Mouse (Mus musculus) forebrain, postnatal 0 days (tissue): ENCODE data around the gene Atp1b2. TPM values are rescaled to one million over a fixed set of nuclear protein-coding genes. Genes with fewer than 3 reads are reported as not detected.

Source experiments
- ATAC-seq: fragments of 200-750 bp; cut with Nextera tagmentation; 2 replicates; pipeline ENCODE4 v1.8.0; 2017; ENCODE audit warnings: mild to moderate bottlenecking, moderate library complexity
- DNase-seq: peaks from one replicate; pipeline ENCODE4 v3.0.0-alpha.2; 2015
- H3K27ac ChIP-seq: fragments of 300-500 bp; sonication (generic); 2 replicates; pipeline ENCODE4 v1.5.1; 2014; ENCODE audit warnings: low read depth, mild to moderate bottlenecking, antibody characterized with exemption, low read length, moderate library complexity, mixed read lengths
- H3K27me3 ChIP-seq: fragments of 300-500 bp; sonication (generic); 2 replicates; pipeline ENCODE4 v1.6.1; 2014; ENCODE audit warnings: mild to moderate bottlenecking, low read length, mixed read lengths; ENCODE audit not compliant: insufficient read depth
- H3K36me3 ChIP-seq: fragments of 300-500 bp; sonication (generic); 2 replicates; pipeline ENCODE4 v1.6.1; 2014; ENCODE audit warnings: mild to moderate bottlenecking, moderate library complexity; ENCODE audit not compliant: insufficient read depth
- H3K4me1 ChIP-seq: fragments of 300-500 bp; sonication (generic); 2 replicates; pipeline ENCODE4 v1.6.1; 2014; ENCODE audit warnings: antibody characterized with exemption; ENCODE audit not compliant: insufficient read depth
- H3K4me2 ChIP-seq: fragments of 300-500 bp; sonication (generic); 2 replicates; pipeline ENCODE4 v1.6.1; 2014; ENCODE audit warnings: low read depth, mild to moderate bottlenecking, moderate library complexity
- H3K4me3 ChIP-seq: fragments of 300-500 bp; sonication (generic); 2 replicates; pipeline ENCODE4 v1.5.1; 2014; ENCODE audit warnings: low read depth, low read length, mixed read lengths
- H3K9ac ChIP-seq: fragments of 300-500 bp; sonication (generic); 2 replicates; pipeline ENCODE4 v1.6.1; 2014; ENCODE audit warnings: mild to moderate bottlenecking
- H3K9me3 ChIP-seq: fragments of 300-500 bp; sonication (generic); 2 replicates; pipeline ENCODE4 v1.6.1; 2016; ENCODE audit warnings: low read length
- CTCF ChIP-seq: sonication (generic); IDR thresholded peaks from 2 replicates; pipeline ENCODE4 v1.5.1; 2016; ENCODE audit warnings: antibody characterized with exemption, control low read depth, low read depth
- WGBS: fragments of 180-500 bp; shearing (Covaris S2); extraction: QIAGEN DNeasy Blood & Tissue Kit; methylation state at CpG from one replicate; pipeline ENCODE4 v1.1.7; 2014; 5-methylcytosine and 5-hydroxymethylcytosine counted together
- microRNA counts: library from miRNA; unstranded; fragments of <30 nt; microRNA quantifications from one replicate; lab custom pipeline; 2015
- microRNA-seq, 2 experiments: library from miRNA; unstranded; fragments of <30 nt; microRNA quantifications; one replicate each; pipeline ENCODE4; 2016
- polyA plus RNA-seq: library from polyadenylated mRNA; unstranded; fragments of >200 nt; fragmentation: Nextera tagmentation; extraction: Ambion mirVana; gene quantifications from 2 replicates; pipeline ENCODE4 v1.2.1, GENCODE M21; 2015
- total RNA-seq: library from RNA; depleted of rRNA; stranded (reverse); fragments of >200 nt; gene quantifications from 2 replicates; pipeline ENCODE4 v1.2.3, GENCODE M21; 2014; rRNA removed

Gene Atp1b2
- total and polyA plus RNA-seq, 2 experiments from 2014 or later: 74.0 to 106 TPM

DNA sequence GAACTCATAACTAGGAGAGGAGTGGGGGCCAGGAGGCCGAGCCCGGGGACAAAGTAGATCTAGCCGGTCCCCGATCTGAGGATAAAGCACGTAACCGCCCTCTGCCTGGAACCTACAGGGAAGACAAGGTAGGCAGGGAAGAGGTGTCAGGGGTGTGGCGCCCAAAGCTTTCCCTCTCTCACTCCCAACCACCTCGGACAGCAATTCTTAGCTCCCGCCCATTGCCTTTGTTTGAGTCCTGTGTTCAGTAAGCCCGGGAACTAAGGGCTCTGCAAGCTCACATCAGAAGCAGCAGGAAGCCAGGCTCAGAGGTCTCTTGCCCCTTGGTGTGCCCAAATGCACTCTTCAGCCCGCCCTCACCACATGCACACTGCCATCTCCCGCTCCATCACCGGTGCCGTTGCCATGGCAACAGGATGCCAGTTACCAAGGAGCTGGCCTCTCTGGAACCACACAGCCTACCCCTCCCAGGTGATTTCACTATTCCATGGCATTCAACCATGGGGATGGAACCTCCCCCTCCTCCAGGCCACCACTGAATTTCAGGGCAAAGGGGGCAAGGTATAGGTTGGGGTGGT, 48.3 kb downstream of the Atp1b2 start:
- Histone ChIP-seq H3K4me2 (peak overlapping the region; percentile 91), H3K36me3 (peaks cover 28% of the 10 kb centered on the region; the same call in 1 of the 2 replicates), H3K27ac (0 out of 2 replicates have a peak overlapping the region, but pooled peaks have one; percentile 45), H3K27me3 (no peaks in the 10 kb centered on the region), H3K9me3 (no peaks in the 10 kb centered on the region), H3K4me1 (peaks cover 44% of the 10 kb centered on the region), H3K4me3 (peak overlapping the region; percentile 80), H3K9ac (peak overlapping the region; percentile 96)
- DNase-seq (peak; percentile 86), ATAC-seq (peak; percentile 17; the same call in 1 of the 2 replicates)
- 17% methylated on average over 14 of the region's 14 CpGs for WGBS
- no peak for TF ChIP-seq CTCF

DNA sequence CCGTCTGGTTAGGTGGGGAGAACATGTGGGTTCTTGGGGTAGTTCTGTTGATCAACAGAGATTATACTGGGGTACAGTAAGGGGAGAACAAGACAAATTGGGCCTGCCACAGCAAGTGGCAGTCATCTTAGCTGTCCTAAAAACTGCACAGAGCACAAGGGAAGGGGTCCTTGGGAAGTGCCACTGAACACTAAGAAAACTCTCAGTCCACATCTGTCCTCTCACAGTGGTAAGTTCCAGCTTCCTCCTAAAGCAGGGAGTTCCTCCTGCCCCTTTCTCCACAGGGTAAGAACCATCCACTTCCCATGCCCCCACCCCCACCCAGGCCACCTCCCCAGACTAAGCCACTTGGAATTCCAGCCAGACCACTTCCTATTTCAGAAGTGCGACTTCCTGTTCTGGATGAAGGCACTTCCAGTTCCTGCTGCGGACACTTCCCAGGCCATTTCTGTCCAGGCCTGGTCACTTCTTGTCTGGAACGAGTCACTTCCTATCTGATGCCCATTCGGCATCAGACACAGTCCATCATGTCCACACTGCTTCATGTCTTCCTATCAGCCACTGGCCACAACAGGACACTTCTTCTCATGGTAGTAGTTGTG, 51.1 kb downstream of the Atp1b2 start:
- no peak overlapping the region for H3K4me3 ChIP-seq
- no peak for ATAC-seq
- DNase-seq: no peak
- H3K27ac ChIP-seq: peak overlapping the region; percentile 35; the same call in 1 of the 2 replicates
- H3K9me3 ChIP-seq: no peaks in the 10 kb centered on the region
- no peak overlapping the region for H3K4me2 ChIP-seq
- H3K27me3 ChIP-seq: no peaks in the 10 kb centered on the region
- TF ChIP-seq CTCF: no peak
- peaks cover 22% of the 10 kb centered on the region; the same call in 1 of the 2 replicates for H3K36me3 ChIP-seq
- peaks cover 42% of the 10 kb centered on the region for H3K4me1 ChIP-seq
- no peak overlapping the region for H3K9ac ChIP-seq
- WGBS: 81% methylated on average over 5 of the region's 5 CpGs

DNA sequence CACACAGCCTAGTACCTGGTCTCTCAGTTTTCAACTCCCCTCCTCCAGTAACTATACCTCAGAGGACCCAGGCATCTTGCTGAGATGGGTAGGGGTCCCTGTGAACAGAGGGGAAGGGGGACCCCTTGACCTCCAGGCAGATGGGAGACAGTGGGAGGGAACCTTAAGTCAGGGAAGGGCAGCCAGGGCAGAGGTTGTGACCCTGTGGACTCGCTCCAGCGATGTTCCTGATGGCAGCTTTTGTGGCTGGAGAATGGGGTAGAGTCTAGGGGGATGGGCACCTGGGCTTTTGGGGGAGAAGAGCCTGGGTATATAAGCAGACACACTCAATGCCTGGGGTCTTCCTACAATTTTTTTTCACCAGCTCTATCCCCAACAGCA, 52.4 kb downstream of the Atp1b2 start:
- Histone ChIP-seq H3K36me3 (peaks cover 22% of the 10 kb centered on the region; the same call in 1 of the 2 replicates), H3K4me2 (peak overlapping the region; percentile 44), H3K4me3 (no peak overlapping the region), H3K9ac (peak overlapping the region; percentile 29; the same call in 1 of the 2 replicates), H3K4me1 (peaks cover 47% of the 10 kb centered on the region), H3K27me3 (no peaks in the 10 kb centered on the region), H3K9me3 (no peaks in the 10 kb centered on the region), H3K27ac (peak overlapping the region; percentile 87)
- no peak for DNase-seq
- no peak for TF ChIP-seq CTCF
- no peak for ATAC-seq
- 14% methylated on average over 2 of the region's 2 CpGs for WGBS

DNA sequence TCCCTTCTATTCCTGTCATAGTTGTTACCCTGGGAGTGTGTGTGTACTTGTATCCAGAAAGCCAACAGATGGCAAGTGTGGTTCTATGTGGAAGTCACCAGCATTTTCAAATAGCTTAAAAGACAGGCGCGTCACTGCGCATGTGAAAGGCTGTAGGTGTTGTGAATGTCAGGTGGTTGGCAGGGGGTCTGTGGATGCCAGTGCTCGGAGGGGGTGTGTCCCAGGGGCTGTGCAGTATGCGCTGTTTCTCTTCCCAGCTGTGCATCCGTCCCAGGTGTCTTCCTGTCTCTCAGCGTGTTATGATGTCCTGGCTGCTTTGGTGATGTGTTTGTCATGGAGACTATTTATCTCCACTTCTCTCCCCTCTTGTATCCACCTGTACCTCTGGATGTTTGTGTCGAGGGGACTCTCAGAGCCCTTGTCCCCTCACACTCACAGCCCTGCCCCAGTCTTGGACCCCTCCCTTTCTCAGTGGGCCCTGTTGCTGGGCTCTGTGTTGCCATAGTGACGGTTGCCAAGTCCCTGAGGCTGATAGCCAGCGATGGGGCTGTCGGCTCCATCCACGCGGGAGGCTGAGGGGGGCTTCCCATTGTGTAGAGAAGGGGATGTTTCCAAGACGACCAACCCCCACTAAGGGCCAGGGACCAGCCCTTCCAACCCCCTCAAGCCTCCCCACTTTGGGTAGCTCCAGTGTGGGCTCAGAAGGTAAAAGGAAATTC, 53.0 kb downstream of the Atp1b2 start:
- ATAC-seq (peak; percentile 87), DNase-seq (peak; percentile 92)
- H3K4me1 ChIP-seq: peaks cover 47% of the 10 kb centered on the region
- peak overlapping the region; percentile 29; the same call in 1 of the 2 replicates for H3K9ac ChIP-seq
- peak overlapping the region; percentile 87 for H3K27ac ChIP-seq
- H3K36me3 ChIP-seq: peaks cover 22% of the 10 kb centered on the region; the same call in 1 of the 2 replicates
- no peaks in the 10 kb centered on the region for H3K9me3 ChIP-seq
- TF ChIP-seq CTCF: no peak
- no peak overlapping the region; the same call in 1 of the 2 replicates for H3K4me3 ChIP-seq
- H3K4me2 ChIP-seq: peak overlapping the region; percentile 44
- 7% methylated on average over 14 of the region's 14 CpGs for WGBS
- no peaks in the 10 kb centered on the region for H3K27me3 ChIP-seq

DNA sequence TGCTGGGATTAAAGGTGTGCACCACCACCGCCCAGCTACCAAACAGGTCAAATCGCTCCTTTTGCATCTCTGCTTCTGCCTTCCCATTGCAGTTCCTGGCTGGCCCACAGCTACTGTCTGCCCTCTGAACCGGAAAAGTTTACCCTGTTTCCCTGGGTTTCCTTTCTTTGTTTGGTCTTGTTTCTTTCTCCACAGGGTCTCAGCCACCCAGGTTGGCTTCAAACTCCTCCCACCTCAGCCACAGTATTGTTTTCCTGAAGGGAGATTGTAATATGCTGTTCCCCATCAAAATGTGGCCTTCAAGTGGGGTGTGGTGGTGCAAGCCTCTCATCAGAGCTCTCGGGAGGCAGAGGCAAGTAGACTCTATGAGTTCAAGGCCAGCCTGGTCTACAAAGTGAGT, 54.4 kb downstream of the Atp1b2 start:
- DNase-seq: no peak
- H3K36me3 ChIP-seq: peaks cover 18% of the 10 kb centered on the region; the same call in 1 of the 2 replicates
- H3K9me3 ChIP-seq: no peaks in the 10 kb centered on the region
- H3K27me3 ChIP-seq: no peaks in the 10 kb centered on the region
- no peak overlapping the region for H3K27ac ChIP-seq
- no peak for ATAC-seq
- TF ChIP-seq CTCF: no peak
- H3K9ac ChIP-seq: no peak overlapping the region
- H3K4me3 ChIP-seq: no peak overlapping the region
- peaks cover 48% of the 10 kb centered on the region for H3K4me1 ChIP-seq
- H3K4me2 ChIP-seq: no peak overlapping the region
- WGBS: 62% methylated on average over 4 of the region's 4 CpGs

MicroRNAs encoded within 50 kb of the gene (microRNA counts, 519-probe panel; counts per million panel counts)
- 2,341 counts per million, percentile 19 among the panel's probes with 10 or more counts for microRNA mmu-miR-467f (lab: Ali Mortazavi, UCI)

Small RNA genes lying within 50 kb of the gene (microRNA-seq; reads per million reads assigned to microRNA genes)
- gene Mir467f: 0 reads per million in 2 experiments

Other genes with a start within 250 kb of the Atp1b2 start
Only the 30 nearest of the 32 such genes appear.
- 47.7 and 59.2 TPM in 2 replicates for gene Naa38, start 210.5 kb downstream of the Atp1b2 start, total RNA-seq
- 125 and 141 TPM in 2 replicates for gene Naa38, start 210.5 kb downstream of the Atp1b2 start, polyA plus RNA-seq
- gene Cyb5d1, start 210.3 kb downstream of the Atp1b2 start, total RNA-seq: 21.1 and 28.9 TPM in 2 replicates
- gene Cyb5d1, start 210.3 kb downstream of the Atp1b2 start, polyA plus RNA-seq: 17.0 and 24.2 TPM in 2 replicates
- gene Tmem88, start 207.7 kb downstream of the Atp1b2 start, total RNA-seq: 2.0 and 2.4 TPM in 2 replicates
- gene Tmem88, start 207.7 kb downstream of the Atp1b2 start, polyA plus RNA-seq: 6.8 and 7.7 TPM in 2 replicates
- 10.2 and 15.0 TPM in 2 replicates for gene Kdm6b, start 192.3 kb downstream of the Atp1b2 start, total RNA-seq
- 18.1 and 30.2 TPM in 2 replicates for gene Kdm6b, start 192.3 kb downstream of the Atp1b2 start, polyA plus RNA-seq
- gene Dnah2, start 56.8 kb downstream of the Atp1b2 start, total RNA-seq: 9.5 and 12.3 TPM in 2 replicates
- gene Dnah2, start 56.8 kb downstream of the Atp1b2 start, polyA plus RNA-seq: 1.8 and 3.0 TPM in 2 replicates
- gene Efnb3, start 45.7 kb downstream of the Atp1b2 start, total RNA-seq: 137 and 184 TPM in 2 replicates
- 149 and 171 TPM in 2 replicates for gene Efnb3, start 45.7 kb downstream of the Atp1b2 start, polyA plus RNA-seq
- 10.5 and 13.1 TPM in 2 replicates for gene Wrap53, start 25.7 kb downstream of the Atp1b2 start, total RNA-seq
- 14.6 and 17.3 TPM in 2 replicates for gene Wrap53, start 25.7 kb downstream of the Atp1b2 start, polyA plus RNA-seq
- 40.1 and 43.1 TPM in 2 replicates for gene Trp53, start 25.6 kb downstream of the Atp1b2 start, total RNA-seq
- gene Trp53, start 25.6 kb downstream of the Atp1b2 start, polyA plus RNA-seq: 52.4 and 59.8 TPM in 2 replicates
- gene Shbg, start 12.0 kb upstream of the Atp1b2 start, total RNA-seq: not detected in 2 replicates
- not detected in 2 replicates for gene Shbg, start 12.0 kb upstream of the Atp1b2 start, polyA plus RNA-seq
- 8.6 and 18.9 TPM in 2 replicates for gene Sat2, start 16.1 kb upstream of the Atp1b2 start, total RNA-seq
- gene Sat2, start 16.1 kb upstream of the Atp1b2 start, polyA plus RNA-seq: 27.3 and 28.0 TPM in 2 replicates
- gene Fxr2, start 27.0 kb upstream of the Atp1b2 start, total RNA-seq: 83.9 and 94.5 TPM in 2 replicates
- 23.1 and 25.2 TPM in 2 replicates for gene Fxr2, start 27.0 kb upstream of the Atp1b2 start, polyA plus RNA-seq
- gene Sox15, start 49.4 kb upstream of the Atp1b2 start, total RNA-seq: not detected in 2 replicates
- gene Sox15, start 49.4 kb upstream of the Atp1b2 start, polyA plus RNA-seq: not detected in 2 replicates
- 158 and 214 TPM in 2 replicates for gene Mpdu1, start 56.7 kb upstream of the Atp1b2 start, total RNA-seq
- gene Mpdu1, start 56.7 kb upstream of the Atp1b2 start, polyA plus RNA-seq: 118 and 122 TPM in 2 replicates
- gene Cd68, start 60.2 kb upstream of the Atp1b2 start, total RNA-seq: 6.4 and 7.7 TPM in 2 replicates
- gene Cd68, start 60.2 kb upstream of the Atp1b2 start, polyA plus RNA-seq: 16.0 and 16.3 TPM in 2 replicates
- gene Eif4a1, start 66.5 kb upstream of the Atp1b2 start, total RNA-seq: 1,003 and 1,045 TPM in 2 replicates
- 614 and 772 TPM in 2 replicates for gene Eif4a1, start 66.5 kb upstream of the Atp1b2 start, polyA plus RNA-seq
- 79.2 and 82.4 TPM in 2 replicates for gene Senp3, start 76.1 kb upstream of the Atp1b2 start, total RNA-seq
- 60.6 and 77.6 TPM in 2 replicates for gene Senp3, start 76.1 kb upstream of the Atp1b2 start, polyA plus RNA-seq
- gene Tnfsf13, start 79.8 kb upstream of the Atp1b2 start, total RNA-seq: 1.3 TPM in 1 of 2 replicates, not detected in the other
- 0.48 and 0.61 TPM in 2 replicates for gene Tnfsf13, start 79.8 kb upstream of the Atp1b2 start, polyA plus RNA-seq
- 3.3 and 6.7 TPM in 2 replicates for gene Tnfsf12, start 89.9 kb upstream of the Atp1b2 start, total RNA-seq
- 4.3 and 7.4 TPM in 2 replicates for gene Tnfsf12, start 89.9 kb upstream of the Atp1b2 start, polyA plus RNA-seq
- 0.95 and 4.4 TPM in 2 replicates for gene Tnfsfm13, start 90.2 kb upstream of the Atp1b2 start, total RNA-seq
- 1.4 and 2.1 TPM in 2 replicates for gene Tnfsfm13, start 90.2 kb upstream of the Atp1b2 start, polyA plus RNA-seq
- 11.1 and 20.5 TPM in 2 replicates for gene Polr2a, start 152.7 kb upstream of the Atp1b2 start, total RNA-seq
- gene Polr2a, start 152.7 kb upstream of the Atp1b2 start, polyA plus RNA-seq: 9.1 and 10.0 TPM in 2 replicates
- gene Slc35g3, start 156.0 kb upstream of the Atp1b2 start, total RNA-seq: not detected in 2 replicates
- gene Slc35g3, start 156.0 kb upstream of the Atp1b2 start, polyA plus RNA-seq: 0.21 TPM in 1 of 2 replicates, not detected in the other
- 20.3 and 22.9 TPM in 2 replicates for gene Zbtb4, start 160.0 kb upstream of the Atp1b2 start, total RNA-seq
- gene Zbtb4, start 160.0 kb upstream of the Atp1b2 start, polyA plus RNA-seq: 2.1 and 2.7 TPM in 2 replicates
- gene Chrnb1, start 190.0 kb upstream of the Atp1b2 start, total RNA-seq: 0.33 and 3.8 TPM in 2 replicates
- gene Chrnb1, start 190.0 kb upstream of the Atp1b2 start, polyA plus RNA-seq: 0.69 and 1.2 TPM in 2 replicates
- 10.1 and 15.9 TPM in 2 replicates for gene Fgf11, start 195.9 kb upstream of the Atp1b2 start, total RNA-seq
- gene Fgf11, start 195.9 kb upstream of the Atp1b2 start, polyA plus RNA-seq: 1.6 and 3.1 TPM in 2 replicates
- 0.23 and 0.76 TPM in 2 replicates for gene Tmem102, start 199.7 kb upstream of the Atp1b2 start, total RNA-seq
- 0.74 and 1.2 TPM in 2 replicates for gene Tmem102, start 199.7 kb upstream of the Atp1b2 start, polyA plus RNA-seq
- gene Gm39566, start 209.4 kb upstream of the Atp1b2 start, total RNA-seq: not detected in 2 replicates
- not detected in 2 replicates for gene Gm39566, start 209.4 kb upstream of the Atp1b2 start, polyA plus RNA-seq
- gene Spem2, start 212.5 kb upstream of the Atp1b2 start, total RNA-seq: not detected in 2 replicates
- not detected in 2 replicates for gene Spem2, start 212.5 kb upstream of the Atp1b2 start, polyA plus RNA-seq
- gene Spem1, start 216.2 kb upstream of the Atp1b2 start, total RNA-seq: 0.38 and 0.62 TPM in 2 replicates
- 0.23 and 0.50 TPM in 2 replicates for gene Spem1, start 216.2 kb upstream of the Atp1b2 start, polyA plus RNA-seq
- gene Nlgn2, start 231.8 kb upstream of the Atp1b2 start, total RNA-seq: 82.2 and 104 TPM in 2 replicates
- gene Nlgn2, start 231.8 kb upstream of the Atp1b2 start, polyA plus RNA-seq: 13.0 and 18.2 TPM in 2 replicates
- gene Tmem256, start 232.6 kb upstream of the Atp1b2 start, total RNA-seq: 117 and 189 TPM in 2 replicates
- 350 and 422 TPM in 2 replicates for gene Tmem256, start 232.6 kb upstream of the Atp1b2 start, polyA plus RNA-seq